Mouse (Mus musculus): ENCODE data around the gene Sftpa1. TPM values are rescaled to one million over a fixed set of nuclear protein-coding genes. Genes with fewer than 3 reads are reported as not detected.

The Sftpa1 gene
- polyA plus RNA-seq (2015; fragmentation: Nextera tagmentation; extraction: Ambion mirVana) = not detected in 2 replicates

GRCm38 (mm10) chr14:41131540-41131939 is at the start of gene Sftpa1:
Sftpa1 (plus strand) TSS chr14:41131782.
- 65% methylated on average over 7 of the region's 7 CpGs for WGBS
- Histone ChIP-seq H3K36me3 (no peaks in the 10 kb centered on the region), H3K4me2 (no peak within 1 kb of the TSS), H3K9ac (no peak within 1 kb of the TSS), H3K27me3 (replicated peaks) (no peaks in the 10 kb centered on the region), H3K27ac (no peak within 1 kb of the TSS), H3K4me1 (no peaks in the 10 kb centered on the region), H3K9me3 (no peaks in the 10 kb centered on the region), H3K4me3 (replicated peaks) (no peak within 1 kb of the TSS)
- no peak for ATAC-seq (ENCODE audit: insufficient read depth, low FRiP score, low read depth)

DNA sequence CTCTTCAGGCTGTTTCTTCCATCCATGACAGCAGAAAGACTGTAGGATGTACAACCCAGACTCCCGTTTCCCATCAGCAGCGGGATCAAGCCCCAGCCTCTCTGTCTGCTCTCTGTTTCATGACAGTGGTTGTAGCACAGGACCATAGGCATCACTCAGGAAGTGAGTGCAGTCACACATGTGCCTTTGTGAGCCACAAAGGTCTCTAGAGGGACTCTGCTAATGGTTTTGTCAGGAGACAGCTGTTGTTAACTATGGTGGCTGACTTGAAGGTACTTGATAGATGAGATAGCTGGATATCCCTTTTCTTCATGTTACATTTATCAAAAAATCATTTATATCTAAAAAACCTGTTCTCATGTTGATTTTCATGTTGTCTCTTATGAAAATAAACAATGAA is 49.2 kb upstream of the Sftpa1 start:
- Histone ChIP-seq H3K36me3 (no peaks in the 10 kb centered on the region), H3K9ac (no peak overlapping the region), H3K4me2 (no peak overlapping the region), H3K9me3 (no peaks in the 10 kb centered on the region), H3K4me1 (no peaks in the 10 kb centered on the region), H3K27me3 (replicated peaks) (no peaks in the 10 kb centered on the region), H3K4me3 (replicated peaks) (no peak overlapping the region), H3K27ac (no peak overlapping the region)
- no peak for ATAC-seq (ENCODE audit: insufficient read depth, low FRiP score, low read depth)
- 74% methylated on average over 2 of the region's 2 CpGs for WGBS

DNA sequence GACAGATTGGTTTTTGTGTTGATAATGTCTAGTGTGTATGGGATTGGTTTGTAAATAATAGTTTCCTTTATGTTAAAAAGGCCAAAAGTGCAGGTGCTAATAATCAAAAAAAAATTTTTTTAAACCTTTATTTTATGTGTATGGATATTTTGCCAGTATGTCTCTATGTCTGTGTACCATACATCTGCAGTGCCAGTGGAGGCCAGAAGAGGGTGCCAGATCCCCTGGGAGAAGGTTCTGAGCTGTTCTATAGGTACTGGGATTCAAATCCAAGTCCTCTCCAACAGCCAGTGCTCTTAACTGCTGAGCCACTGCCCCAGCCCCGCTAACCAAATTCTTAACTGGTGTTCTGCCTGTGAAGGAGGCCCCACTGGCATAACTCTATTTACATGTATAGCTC is 44.1 kb upstream of the Sftpa1 start:
- Histone ChIP-seq H3K36me3 (no peaks in the 10 kb centered on the region), H3K9ac (no peak overlapping the region), H3K4me2 (no peak overlapping the region), H3K27me3 (replicated peaks) (no peaks in the 10 kb centered on the region), H3K27ac (no peak overlapping the region), H3K4me3 (replicated peaks) (no peak overlapping the region), H3K4me1 (no peaks in the 10 kb centered on the region), H3K9me3 (no peaks in the 10 kb centered on the region)
- WGBS = 85% methylated on average over 1 of the region's 1 CpGs
- no peak for ATAC-seq (ENCODE audit: insufficient read depth, low FRiP score, low read depth)

- Histone ChIP-seq H3K4me3 (replicated peaks) (no peak overlapping the region), H3K4me1 (no peaks in the 10 kb centered on the region), H3K27ac (no peak overlapping the region), H3K36me3 (no peaks in the 10 kb centered on the region), H3K9ac (no peak overlapping the region), H3K4me2 (no peak overlapping the region), H3K9me3 (no peaks in the 10 kb centered on the region), H3K27me3 (replicated peaks) (no peaks in the 10 kb centered on the region)
- ATAC-seq (ENCODE audit: insufficient read depth, low FRiP score, low read depth) = no peak
- 46% methylated on average over 8 of the region's 8 CpGs for WGBS
Measured at GRCm38 (mm10) chr14:41090777-41091176, 40.8 kb upstream of the Sftpa1 start.

GRCm38 (mm10) chr14:41094114-41094513 is 37.5 kb upstream of the Sftpa1 start:
- Histone ChIP-seq H3K4me1 (no peaks in the 10 kb centered on the region), H3K27me3 (replicated peaks) (no peaks in the 10 kb centered on the region), H3K36me3 (no peaks in the 10 kb centered on the region), H3K4me2 (no peak overlapping the region), H3K9ac (no peak overlapping the region), H3K9me3 (no peaks in the 10 kb centered on the region), H3K27ac (no peak overlapping the region), H3K4me3 (replicated peaks) (no peak overlapping the region)
- 45% methylated on average over 1 of the region's 1 CpGs for WGBS
- no peak for ATAC-seq (ENCODE audit: insufficient read depth, low FRiP score, low read depth)

DNA sequence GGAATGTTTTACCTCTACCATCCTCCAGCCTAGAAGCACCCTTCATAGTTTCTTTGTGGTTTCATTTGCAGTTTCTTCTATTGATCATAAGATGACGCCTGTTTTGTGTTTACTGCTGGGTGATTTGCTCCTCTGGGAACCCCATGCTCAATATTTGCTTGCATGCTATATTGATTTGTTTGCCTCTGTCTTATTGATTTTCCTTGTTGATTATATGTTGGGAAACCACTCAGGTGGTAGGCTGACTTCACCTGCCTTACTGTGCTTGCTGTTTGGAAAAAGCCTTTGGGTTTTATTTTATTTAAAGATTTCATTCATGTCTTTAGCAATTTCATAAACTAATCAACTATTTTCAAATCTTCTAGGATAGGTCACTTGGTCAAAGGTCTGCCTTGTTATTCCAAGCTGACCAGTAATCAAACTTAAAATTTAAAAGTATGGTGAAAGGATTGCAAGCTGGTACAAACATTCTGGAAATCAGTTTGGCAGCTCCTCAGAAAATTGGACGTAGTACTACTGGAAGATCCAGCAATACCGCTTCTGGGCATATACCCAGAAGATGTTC is 35.2 kb upstream of the Sftpa1 start:
- Histone ChIP-seq H3K27me3 (replicated peaks) (no peaks in the 10 kb centered on the region), H3K36me3 (no peaks in the 10 kb centered on the region), H3K9ac (no peak overlapping the region), H3K4me3 (replicated peaks) (no peak overlapping the region), H3K4me1 (no peaks in the 10 kb centered on the region), H3K27ac (no peak overlapping the region), H3K9me3 (no peaks in the 10 kb centered on the region), H3K4me2 (no peak overlapping the region)
- no peak for ATAC-seq (ENCODE audit: insufficient read depth, low FRiP score, low read depth)
- WGBS = 80% methylated on average over 3 of the region's 3 CpGs

DNA sequence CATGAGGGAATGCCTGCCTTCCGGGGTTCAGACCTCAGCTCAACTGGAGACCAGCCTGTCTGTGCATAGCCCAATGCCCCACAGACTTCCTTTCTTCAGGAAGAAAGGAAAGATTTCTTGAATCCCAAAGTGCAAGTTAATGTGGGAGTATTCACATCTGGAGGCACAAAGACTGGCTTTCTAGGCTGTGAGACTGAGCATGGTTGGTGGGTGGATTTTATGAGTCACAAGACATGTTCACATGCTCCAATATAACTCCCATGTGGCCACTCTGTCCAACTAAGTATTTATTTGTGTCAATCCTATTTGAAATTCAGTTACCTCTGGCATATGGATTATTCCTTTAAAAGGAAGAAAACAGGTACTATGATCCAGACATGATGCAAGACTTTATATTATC is 32.9 kb upstream of the Sftpa1 start:
- no peak overlapping the region for H3K4me2 ChIP-seq
- no peak overlapping the region for H3K9ac ChIP-seq
- no peaks in the 10 kb centered on the region for H3K9me3 ChIP-seq
- no peaks in the 10 kb centered on the region for H3K4me1 ChIP-seq
- H3K27me3 ChIP-seq (replicated peaks) = no peaks in the 10 kb centered on the region
- WGBS = 94% methylated on average over 1 of the region's 1 CpGs
- no peak overlapping the region for H3K27ac ChIP-seq
- no peak for ATAC-seq (ENCODE audit: insufficient read depth, low FRiP score, low read depth)
- H3K4me3 ChIP-seq (replicated peaks) = no peak overlapping the region
- H3K36me3 ChIP-seq = no peaks in the 10 kb centered on the region

GRCm38 (mm10) chr14:41100712-41101111 is 30.9 kb upstream of the Sftpa1 start:
- H3K27me3 ChIP-seq (replicated peaks) = no peaks in the 10 kb centered on the region
- no peaks in the 10 kb centered on the region for H3K9me3 ChIP-seq
- peak; percentile 50; the same call in 1 of the 2 replicates for ATAC-seq (ENCODE audit: insufficient read depth, low FRiP score, low read depth)
- WGBS = 63% methylated on average over 3 of the region's 3 CpGs
- H3K4me2 ChIP-seq = no peak overlapping the region
- H3K27ac ChIP-seq = no peak overlapping the region
- H3K9ac ChIP-seq = no peak overlapping the region
- H3K4me3 ChIP-seq (replicated peaks) = no peak overlapping the region
- H3K4me1 ChIP-seq = no peaks in the 10 kb centered on the region
- H3K36me3 ChIP-seq = no peaks in the 10 kb centered on the region

- WGBS = 69% methylated on average over 5 of the region's 5 CpGs
- Histone ChIP-seq H3K4me3 (replicated peaks) (no peak overlapping the region), H3K27ac (no peak overlapping the region), H3K27me3 (replicated peaks) (no peaks in the 10 kb centered on the region), H3K9me3 (no peaks in the 10 kb centered on the region), H3K4me2 (no peak overlapping the region), H3K9ac (no peak overlapping the region), H3K4me1 (no peaks in the 10 kb centered on the region), H3K36me3 (no peaks in the 10 kb centered on the region)
- ATAC-seq (ENCODE audit: insufficient read depth, low FRiP score, low read depth) = no peak
Measured at GRCm38 (mm10) chr14:41101242-41101641, 30.3 kb upstream of the Sftpa1 start.

DNA sequence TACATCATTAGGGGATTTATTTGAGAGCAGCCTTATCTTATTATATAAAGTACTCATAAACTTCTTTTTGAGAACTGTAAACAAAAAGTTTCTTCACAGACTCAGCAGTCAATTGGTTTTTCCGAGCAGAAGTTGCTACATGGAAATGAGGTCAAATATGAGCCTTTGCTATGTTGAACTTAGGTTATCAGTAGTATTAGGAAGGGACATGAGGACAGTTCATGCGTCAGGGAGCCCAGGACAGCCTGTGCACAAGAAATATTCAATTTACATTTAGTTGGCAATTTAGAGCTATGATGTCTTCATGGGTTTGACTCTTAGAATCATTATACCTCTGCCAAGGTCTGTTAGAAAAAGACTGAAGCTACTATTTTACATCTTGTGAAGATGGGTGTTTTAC is 29.3 kb upstream of the Sftpa1 start:
- Histone ChIP-seq H3K27ac (no peak overlapping the region), H3K9me3 (no peaks in the 10 kb centered on the region), H3K4me3 (replicated peaks) (no peak overlapping the region), H3K27me3 (replicated peaks) (no peaks in the 10 kb centered on the region), H3K9ac (no peak overlapping the region), H3K36me3 (no peaks in the 10 kb centered on the region), H3K4me1 (no peaks in the 10 kb centered on the region), H3K4me2 (no peak overlapping the region)
- WGBS = 64% methylated on average over 2 of the region's 2 CpGs
- ATAC-seq (ENCODE audit: insufficient read depth, low FRiP score, low read depth) = no peak

DNA sequence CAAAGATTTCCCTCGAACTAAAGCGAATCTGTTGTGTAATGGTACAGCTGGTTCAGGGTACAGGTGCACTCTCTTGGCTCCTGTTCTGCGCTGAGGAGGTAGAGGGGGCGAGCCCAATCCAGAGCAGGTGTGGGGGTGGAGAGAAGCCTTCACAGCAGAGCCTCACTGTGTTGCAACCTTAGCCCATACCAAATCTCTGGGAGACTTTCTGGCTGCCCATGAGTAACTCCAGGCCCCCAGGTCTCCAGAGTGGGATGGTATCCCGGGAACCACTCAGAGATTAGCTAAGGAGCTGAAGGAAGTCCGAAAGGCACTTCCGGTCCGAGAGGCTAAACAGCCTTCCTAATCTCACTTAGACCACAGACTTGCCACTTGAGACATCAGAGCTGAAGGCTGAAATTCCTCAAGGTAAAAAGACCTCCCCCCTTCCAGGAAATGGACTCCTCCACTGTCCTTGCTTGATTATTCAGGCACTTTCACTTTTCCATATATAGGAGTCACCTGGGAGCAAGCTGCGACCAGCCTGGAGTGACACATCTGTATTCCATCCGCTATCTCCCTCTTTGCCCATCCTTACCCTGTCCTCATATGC is 26.6 kb upstream of the Sftpa1 start, which contains the start of gene Mat1a:
Gene Mat1a (plus strand): TSS at position 183 of the 592 bp plus-strand sequence.
- WGBS = 62% methylated on average over 10 of the region's 10 CpGs
- Histone ChIP-seq H3K36me3 (no peaks in the 10 kb centered on the region), H3K9me3 (no peaks in the 10 kb centered on the region), H3K4me2 (0 out of 2 replicates have a peak within 1 kb of the TSS, but pooled peaks have one; percentile 19), H3K27ac (no peak within 1 kb of the TSS), H3K27me3 (replicated peaks) (no peaks in the 10 kb centered on the region), H3K9ac (no peak within 1 kb of the TSS), H3K4me3 (replicated peaks) (no peak within 1 kb of the TSS), H3K4me1 (no peaks in the 10 kb centered on the region)
- ATAC-seq (ENCODE audit: insufficient read depth, low FRiP score, low read depth) = peak; percentile 83; the same call in 1 of the 2 replicates

DNA sequence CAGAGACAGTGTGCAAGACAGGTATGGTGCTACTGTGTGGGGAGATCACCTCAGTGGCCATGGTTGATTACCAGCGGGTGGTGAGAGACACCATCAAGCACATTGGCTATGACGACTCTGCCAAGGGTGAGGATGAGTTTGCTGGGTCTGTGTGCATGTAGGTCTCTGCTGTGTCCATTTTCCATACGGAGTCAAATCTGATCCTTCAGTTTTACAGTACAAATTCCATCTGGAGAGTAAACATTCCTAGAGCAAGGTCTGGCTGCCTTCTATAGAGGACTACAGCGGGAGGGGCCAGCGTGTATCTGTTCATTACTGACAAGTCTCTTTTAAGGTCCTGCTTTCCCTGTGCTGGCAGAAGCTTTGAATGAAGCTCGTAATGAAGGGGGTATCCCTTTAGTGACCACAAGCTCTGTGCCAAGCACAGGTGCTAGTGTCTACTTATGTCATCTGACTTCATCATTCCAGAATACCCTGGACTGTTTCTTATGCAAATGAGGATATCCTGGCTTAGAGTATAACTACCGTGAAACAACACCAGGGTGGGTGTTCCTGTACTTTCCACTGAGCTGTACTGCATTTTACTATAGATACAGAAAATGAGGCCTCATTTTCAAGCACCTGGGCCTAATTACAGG is 20.4 kb upstream of the Sftpa1 start:
- H3K9me3 ChIP-seq = no peaks in the 10 kb centered on the region
- no peak overlapping the region for H3K27ac ChIP-seq
- no peak overlapping the region for H3K4me3 ChIP-seq (replicated peaks)
- no peak for ATAC-seq (ENCODE audit: insufficient read depth, low FRiP score, low read depth)
- H3K4me2 ChIP-seq = no peak overlapping the region
- H3K9ac ChIP-seq = no peak overlapping the region
- 72% methylated on average over 7 of the region's 7 CpGs for WGBS
- no peaks in the 10 kb centered on the region for H3K36me3 ChIP-seq
- no peaks in the 10 kb centered on the region for H3K27me3 ChIP-seq (replicated peaks)
- H3K4me1 ChIP-seq = no peaks in the 10 kb centered on the region
